8 mouse cellular contexts compared by ENCODE assay signal in genomic region chr1:91540271-91540826, GRCm38 (mm10). TPM values are rescaled to one million over a fixed set of nuclear protein-coding genes. Genes with fewer than 3 reads are reported as not detected.
DNase-seq lines count a peak whose midpoint lies in the region; ATAC-seq and TF ChIP-seq lines count a peak whose summit lies in the region.

Asb1 (plus strand) TSS chr1:91540544.

- peak; percentile 95 to 96 for DNase-seq in gastrocnemius, adult 8-10 months (ENCODE audit: low spot score in 2 of 2)
- peak; percentile 93 for DNase-seq in hindlimb bud, embryonic 11.5 days (ENCODE audit: extremely low spot score, low read depth, low spot score)
- DNase-seq in left cerebral cortex, adult 8-10 months (ENCODE audit: low spot score in 2 of 2) = peak; percentile 85 to 97
- peak; percentile 95 to 97 for DNase-seq in right cerebral cortex, postnatal 10 days (ENCODE audit: low spot score in 2 of 2)
- peak; percentile 87 for DNase-seq in urinary bladder, postnatal 25 days (ENCODE audit: low spot score)

- TF ChIP-seq POLR2A in cortical plate, adult 2 months (IDR thresholded peaks at IDR 0.05; ENCODE audit: extremely low read depth, insufficient read depth, low read length) = peak; percentile 83

- no peaks in the 10 kb centered on the region for H3K4me1 ChIP-seq in cortical plate, adult 2 months (ENCODE audit: control insufficient read depth, insufficient read depth, low read length)
- H3K4me1 ChIP-seq in megakaryocyte, embryonic 14.5 days = peaks cover 72% of the 10 kb centered on the region

- no peak within 1 kb of the TSS for H3K27ac ChIP-seq in cortical plate, adult 2 months (ENCODE audit: insufficient read depth, low read length)

- peak; percentile 87 for ATAC-seq in activated CD4-positive, CD25-positive, alpha-beta regulatory T cell, adult 4 months

- H3K27me3 ChIP-seq in megakaryocyte, embryonic 14.5 days (replicated peaks) = no peaks in the 10 kb centered on the region

- peak within 1 kb of the TSS; percentile 39 for H3K4me3 ChIP-seq in cortical plate, adult 2 months (ENCODE audit: insufficient read depth, low read length)
- H3K4me3 ChIP-seq in megakaryocyte, embryonic 14.5 days (replicated peaks) = peak within 1 kb of the TSS; percentile 97

- peaks cover 20% of the 10 kb centered on the region for H3K36me3 ChIP-seq in megakaryocyte, embryonic 14.5 days (replicated peaks; ENCODE audit: low read length)

- H3K9me3 ChIP-seq in megakaryocyte, embryonic 14.5 days = no peaks in the 10 kb centered on the region

- TF ChIP-seq CTCF in cortical plate, adult 2 months (IDR thresholded peaks at IDR 0.05; ENCODE audit: extremely low read depth, insufficient read depth, low read length) = no peak

RNA-seq across cellular contexts. Expression of gene Asb1, which starts in this region (rescaled TPM):
- polyA plus RNA-seq in activated CD4-positive, CD25-positive, alpha-beta regulatory T cell, adult 4 months (2017; shearing (Covaris generic)) = 1 to 10 TPM; 2.3 to 2.8 TPM
- 20.7 and 22.2 TPM in 2 replicates for polyA plus RNA-seq in cortical plate, adult 2 months (2012; rRNA removed)
- 10 to 100 TPM; 12.8 to 16.7 (median 15.5) TPM for total RNA-seq in gastrocnemius, adult 8-10 months (2022)
- 10 to 100 TPM; 35.5 to 40.9 (median 39.1) TPM for total RNA-seq in left cerebral cortex, adult 8-10 months (2022)
- 3.0 and 8.1 TPM in 2 replicates for polyA plus RNA-seq in megakaryocyte, embryonic 14.5 days (2012; ENCODE audit: insufficient read depth, low replicate concordance)
